Mouse (Mus musculus) G1E (cell line): Measurements from ENCODE around the gene Hpd. TPM values are rescaled to one million over a fixed set of nuclear protein-coding genes. Genes with fewer than 3 reads are reported as not detected.

Experiments
- ATAC-seq: 2 replicates; pipeline ENCODE4 v1.8.0; 2016; ENCODE audit warnings: mild to moderate bottlenecking; ENCODE audit not compliant: insufficient number of reproducible peaks, poor library complexity, low FRiP score, severe bottlenecking; ENCODE audit errors: extremely low read depth
- DNase-seq: peaks from one replicate; pipeline ENCODE4 v3.0.0; 2012; ENCODE audit warnings: low spot score
- H3K27me3 ChIP-seq: 2 replicates; pipeline ENCODE4 v1.6.1; 2012; ENCODE audit warnings: mild to moderate bottlenecking, low read length, inconsistent platforms; ENCODE audit not compliant: insufficient read depth
- H3K36me3 ChIP-seq: replicated peaks from 2 replicates; pipeline ENCODE3; 2012; ENCODE audit warnings: mild to moderate bottlenecking, inconsistent platforms
- H3K4me1 ChIP-seq: 2 replicates; pipeline ENCODE4 v1.6.1; 2012; ENCODE audit warnings: low read depth, low read length, inconsistent platforms, mixed read lengths; ENCODE audit not compliant: insufficient read depth
- H3K4me3 ChIP-seq: 2 replicates; pipeline ENCODE4 v1.5.1; 2012; ENCODE audit warnings: low read depth, mild to moderate bottlenecking, inconsistent platforms, low read length, moderate library complexity, mixed read lengths
- H3K9me3 ChIP-seq: replicated peaks from 2 replicates; pipeline ENCODE4 v1.6.1; 2012; ENCODE audit warnings: inconsistent platforms
- CTCF ChIP-seq: IDR thresholded peaks from 2 replicates; pipeline ENCODE4 v1.5.1; 2012; ENCODE audit warnings: low read depth, low read length, inconsistent platforms, mixed read lengths
- GATA1 ChIP-seq: IDR thresholded peaks from 2 replicates; pipeline ENCODE4 v1.6.1; 2012; ENCODE audit warnings: borderline replicate concordance, low read length, inconsistent platforms, mixed read lengths
- GATA2 ChIP-seq: IDR thresholded peaks from 2 replicates; pipeline ENCODE4 v1.6.1; 2012; ENCODE audit warnings: low read depth, low read length, inconsistent platforms, borderline replicate concordance
- POLR2AphosphoS5 ChIP-seq: IDR thresholded peaks from 2 replicates; pipeline ENCODE4 v1.6.1; 2012; ENCODE audit warnings: low read depth, low read length, inconsistent platforms; ENCODE audit not compliant: insufficient replicate concordance
- TAL1 ChIP-seq: conservative IDR thresholded peaks from 2 replicates; pipeline ENCODE4 v1.6.1; 2012; ENCODE audit warnings: low read depth, low read length, inconsistent platforms, mixed read lengths
- polyA plus RNA-seq: library from polyadenylated mRNA; stranded (reverse); fragments of >175 nt; gene quantifications from 2 replicates; pipeline ENCODE4 v1.2.3, GENCODE M21; 2012
- total RNA-seq, 2 experiments: library from RNA; stranded (forward) in 1 of 2; stranded (reverse) in 1 of 2; fragments of 200-1000 nt in 1 of 2; fragments of >200 nt in 1 of 2; fragmentation: Nextera tagmentation in 1 of 2; gene quantifications; 2 replicates each; pipeline ENCODE4 v1.2.3; 2014 to 2017

Gene Hpd
- total and polyA plus RNA-seq, 3 experiments = not detected

GRCm38 (mm10) chr5:123128426-123129169, 53.9 kb downstream of the Hpd start:
- H3K9me3 ChIP-seq = no peaks in the 10 kb centered on the region
- DNase-seq = peak; percentile 63
- TF ChIP-seq GATA1 = no peak
- peaks cover 24% of the 10 kb centered on the region for H3K36me3 ChIP-seq
- peaks cover 53% of the 10 kb centered on the region for H3K4me1 ChIP-seq
- H3K27me3 ChIP-seq = no peaks in the 10 kb centered on the region; the same call in 1 of the 2 replicates
- H3K4me3 ChIP-seq = no peak overlapping the region
- peak; percentile 55; the same call in 1 of the 2 replicates for ATAC-seq

- Histone ChIP-seq H3K4me1 (peaks cover 38% of the 10 kb centered on the region), H3K4me3 (no peak overlapping the region), H3K9me3 (no peaks in the 10 kb centered on the region), H3K36me3 (peaks cover 14% of the 10 kb centered on the region), H3K27me3 (no peaks in the 10 kb centered on the region; the same call in 1 of the 2 replicates)
- no peak for TF ChIP-seq GATA1
- no peak for TF ChIP-seq GATA2
- no peak for TF ChIP-seq TAL1
- no peak for TF ChIP-seq POLR2AphosphoS5
- no peak for TF ChIP-seq CTCF
- no peak for DNase-seq
- no peak for ATAC-seq
Observed at GRCm38 (mm10) chr5:123127031-123127430, 55.5 kb downstream of the Hpd start.

- Histone ChIP-seq H3K4me1 (peaks cover 30% of the 10 kb centered on the region), H3K36me3 (peaks cover 11% of the 10 kb centered on the region), H3K4me3 (peak overlapping the region; percentile 54; the same call in 1 of the 2 replicates), H3K9me3 (no peaks in the 10 kb centered on the region), H3K27me3 (peaks cover 2% of the 10 kb centered on the region; the same call in 1 of the 2 replicates)
- ATAC-seq = no peak; the same call in 1 of the 2 replicates
- TF ChIP-seq CTCF = no peak
- no peak for TF ChIP-seq TAL1
- no peak for TF ChIP-seq POLR2AphosphoS5
- no peak for TF ChIP-seq GATA1
- no peak for TF ChIP-seq GATA2
- DNase-seq = no peak
Observed at GRCm38 (mm10) chr5:123125638-123126406, 56.7 kb downstream of the Hpd start.

- peaks cover 28% of the 10 kb centered on the region for H3K4me1 ChIP-seq
- DNase-seq (no peak), ATAC-seq (no peak)
- H3K27me3 ChIP-seq = peaks cover 8% of the 10 kb centered on the region; the same call in 1 of the 2 replicates
- H3K4me3 ChIP-seq = no peak overlapping the region
- H3K36me3 ChIP-seq = peaks cover 6% of the 10 kb centered on the region
- no peaks in the 10 kb centered on the region for H3K9me3 ChIP-seq
- TF ChIP-seq GATA1 (no peak), TAL1 (no peak), CTCF (no peak), GATA2 (no peak), POLR2AphosphoS5 (no peak)
Observed at GRCm38 (mm10) chr5:123125105-123125504, 57.4 kb downstream of the Hpd start.

- no peak for TF ChIP-seq TAL1
- TF ChIP-seq CTCF = peak; percentile 24; the same call in 1 of the 2 replicates
- no peak for TF ChIP-seq GATA2
- Histone ChIP-seq H3K4me1 (peaks cover 13% of the 10 kb centered on the region), H3K9me3 (no peaks in the 10 kb centered on the region), H3K27me3 (peaks cover 27% of the 10 kb centered on the region), H3K36me3 (no peaks in the 10 kb centered on the region), H3K4me3 (no peak overlapping the region)
- no peak for DNase-seq
- ATAC-seq = no peak
Observed at GRCm38 (mm10) chr5:123122181-123122580, 60.3 kb downstream of the Hpd start.

Other genes with a start within 250 kb of the Hpd start
- 33.5 and 38.4 TPM in 2 replicates for gene Kdm2b, start 192.9 kb downstream of the Hpd start, total RNA-seq (2014; fragmentation: Nextera tagmentation)
- gene Kdm2b, start 192.9 kb downstream of the Hpd start, total RNA-seq (2017) = 14.3 and 17.5 TPM in 2 replicates
- 27.0 and 29.0 TPM in 2 replicates for gene Kdm2b, start 192.9 kb downstream of the Hpd start, polyA plus RNA-seq
- gene Orai1, start 167.7 kb downstream of the Hpd start, total RNA-seq (2014; fragmentation: Nextera tagmentation) = 16.0 and 18.8 TPM in 2 replicates
- 7.1 and 10.2 TPM in 2 replicates for gene Orai1, start 167.7 kb downstream of the Hpd start, total RNA-seq (2017)
- 16.4 and 18.1 TPM in 2 replicates for gene Orai1, start 167.7 kb downstream of the Hpd start, polyA plus RNA-seq
- not detected in 2 replicates for gene Morn3, start 135.7 kb downstream of the Hpd start, total RNA-seq (2014; fragmentation: Nextera tagmentation)
- 0.23 TPM in 1 of 2 replicates, not detected in the other for gene Morn3, start 135.7 kb downstream of the Hpd start, total RNA-seq (2017)
- gene Morn3, start 135.7 kb downstream of the Hpd start, polyA plus RNA-seq = not detected in 2 replicates
- gene Tmem120b, start 114.3 kb downstream of the Hpd start, total RNA-seq (2014; fragmentation: Nextera tagmentation) = 2.3 TPM in 1 of 2 replicates, not detected in the other
- 0.93 and 1.3 TPM in 2 replicates for gene Tmem120b, start 114.3 kb downstream of the Hpd start, total RNA-seq (2017)
- gene Tmem120b, start 114.3 kb downstream of the Hpd start, polyA plus RNA-seq = 0.53 and 0.59 TPM in 2 replicates
- gene Rhof, start 50.0 kb downstream of the Hpd start, total RNA-seq (2014; fragmentation: Nextera tagmentation) = not detected in 2 replicates
- 0.52 and 1.7 TPM in 2 replicates for gene Rhof, start 50.0 kb downstream of the Hpd start, total RNA-seq (2017)
- gene Rhof, start 50.0 kb downstream of the Hpd start, polyA plus RNA-seq = 0.26 and 0.59 TPM in 2 replicates
- gene Setd1b, start 40.5 kb downstream of the Hpd start, total RNA-seq (2014; fragmentation: Nextera tagmentation) = 76.5 and 76.7 TPM in 2 replicates
- gene Setd1b, start 40.5 kb downstream of the Hpd start, total RNA-seq (2017) = 2.1 and 2.3 TPM in 2 replicates
- gene Setd1b, start 40.5 kb downstream of the Hpd start, polyA plus RNA-seq = 89.4 and 90.6 TPM in 2 replicates
- 11.6 and 24.2 TPM in 2 replicates for gene Psmd9, start 13.3 kb downstream of the Hpd start, total RNA-seq (2014; fragmentation: Nextera tagmentation)
- gene Psmd9, start 13.3 kb downstream of the Hpd start, total RNA-seq (2017) = 22.8 and 25.4 TPM in 2 replicates
- 50.1 and 65.2 TPM in 2 replicates for gene Psmd9, start 13.3 kb downstream of the Hpd start, polyA plus RNA-seq
- gene Wdr66, start 69.4 kb upstream of the Hpd start, total RNA-seq (2014; fragmentation: Nextera tagmentation) = not detected in 2 replicates
- 0.12 and 0.44 TPM in 2 replicates for gene Wdr66, start 69.4 kb upstream of the Hpd start, total RNA-seq (2017)
- not detected in 2 replicates for gene Wdr66, start 69.4 kb upstream of the Hpd start, polyA plus RNA-seq
- gene Bcl7a, start 161.1 kb upstream of the Hpd start, total RNA-seq (2014; fragmentation: Nextera tagmentation) = 33.9 and 41.0 TPM in 2 replicates
- 13.4 and 14.8 TPM in 2 replicates for gene Bcl7a, start 161.1 kb upstream of the Hpd start, total RNA-seq (2017)
- 41.1 and 49.4 TPM in 2 replicates for gene Bcl7a, start 161.1 kb upstream of the Hpd start, polyA plus RNA-seq
- 42.8 and 42.9 TPM in 2 replicates for gene Mlxip, start 212.1 kb upstream of the Hpd start, total RNA-seq (2014; fragmentation: Nextera tagmentation)
- gene Mlxip, start 212.1 kb upstream of the Hpd start, total RNA-seq (2017) = 3.9 TPM in 2 replicates
- gene Mlxip, start 212.1 kb upstream of the Hpd start, polyA plus RNA-seq = 13.2 and 15.8 TPM in 2 replicates